Mouse (Mus musculus) midbrain, embryonic 15.5 days (tissue): ENCODE measurements around the gene Aldh1b1. TPM values are rescaled to one million over a fixed set of nuclear protein-coding genes. Genes with fewer than 3 reads are reported as not detected.

Experiments
- ATAC-seq: fragments of 200-750 bp; cut with Nextera tagmentation; replicated peaks from 2 replicates; pipeline ENCODE4 v1.8.0; 2017; ENCODE audit warnings: moderate TSS enrichment
- H3K27ac ChIP-seq: fragments of 300-500 bp; sonication (generic); 2 replicates; pipeline ENCODE4 v1.5.1; 2015; ENCODE audit warnings: mild to moderate bottlenecking, inconsistent platforms
- H3K27me3 ChIP-seq: fragments of 300-500 bp; sonication (generic); replicated peaks from 2 replicates; pipeline ENCODE4 v1.6.1; 2015; ENCODE audit warnings: inconsistent platforms
- H3K36me3 ChIP-seq: fragments of 300-500 bp; sonication (generic); replicated peaks from 2 replicates; pipeline ENCODE4 v1.6.1; 2015; ENCODE audit warnings: inconsistent platforms
- H3K4me1 ChIP-seq: fragments of 300-500 bp; sonication (generic); 2 replicates; pipeline ENCODE4 v1.6.1; 2015; ENCODE audit warnings: inconsistent platforms
- H3K4me2 ChIP-seq: fragments of 300-500 bp; sonication (generic); 2 replicates; pipeline ENCODE4 v1.6.1; 2015; ENCODE audit warnings: inconsistent platforms, mild to moderate bottlenecking, moderate library complexity
- H3K4me3 ChIP-seq: fragments of 300-500 bp; sonication (generic); 2 replicates; pipeline ENCODE4 v1.5.1; 2015; ENCODE audit warnings: mild to moderate bottlenecking, inconsistent platforms
- H3K9ac ChIP-seq: fragments of 300-500 bp; sonication (generic); 2 replicates; pipeline ENCODE4 v1.6.1; 2015; ENCODE audit warnings: mild to moderate bottlenecking, inconsistent platforms
- H3K9me3 ChIP-seq: fragments of 300-500 bp; sonication (generic); 2 replicates; pipeline ENCODE4 v1.6.1; 2016; ENCODE audit warnings: inconsistent platforms
- WGBS: fragments of 180-500 bp; shearing (Covaris S2); methylation state at CpG from one replicate; pipeline ENCODE4 v1.1.7; 2015; ENCODE audit warnings: mixed read lengths; 5-methylcytosine and 5-hydroxymethylcytosine counted together
- polyA plus RNA-seq: library from polyadenylated mRNA; unstranded; fragments of >200 nt; fragmentation: Nextera tagmentation; extraction: Ambion mirVana; gene quantifications from 2 replicates; pipeline ENCODE4 v1.2.1, GENCODE M21; 2015

The Aldh1b1 gene
- polyA plus RNA-seq, 1 experiment from 2014 or later, result 23.3 TPM

GRCm38 (mm10) chr4:45819208-45819931, 20.5 kb downstream of the Aldh1b1 start:
- Histone ChIP-seq H3K36me3 (no peaks in the 10 kb centered on the region), H3K9ac (peak overlapping the region; percentile 9; the same call in 1 of the 2 replicates), H3K4me3 (peak overlapping the region; percentile 16), H3K27me3 (no peaks in the 10 kb centered on the region), H3K4me2 (peak overlapping the region; percentile 43), H3K4me1 (peaks cover 76% of the 10 kb centered on the region), H3K9me3 (no peaks in the 10 kb centered on the region), H3K27ac (peak overlapping the region; percentile 88)
- WGBS, result 2% methylated on average over 17 of the region's 17 CpGs
- ATAC-seq, result peak; percentile 64

DNA sequence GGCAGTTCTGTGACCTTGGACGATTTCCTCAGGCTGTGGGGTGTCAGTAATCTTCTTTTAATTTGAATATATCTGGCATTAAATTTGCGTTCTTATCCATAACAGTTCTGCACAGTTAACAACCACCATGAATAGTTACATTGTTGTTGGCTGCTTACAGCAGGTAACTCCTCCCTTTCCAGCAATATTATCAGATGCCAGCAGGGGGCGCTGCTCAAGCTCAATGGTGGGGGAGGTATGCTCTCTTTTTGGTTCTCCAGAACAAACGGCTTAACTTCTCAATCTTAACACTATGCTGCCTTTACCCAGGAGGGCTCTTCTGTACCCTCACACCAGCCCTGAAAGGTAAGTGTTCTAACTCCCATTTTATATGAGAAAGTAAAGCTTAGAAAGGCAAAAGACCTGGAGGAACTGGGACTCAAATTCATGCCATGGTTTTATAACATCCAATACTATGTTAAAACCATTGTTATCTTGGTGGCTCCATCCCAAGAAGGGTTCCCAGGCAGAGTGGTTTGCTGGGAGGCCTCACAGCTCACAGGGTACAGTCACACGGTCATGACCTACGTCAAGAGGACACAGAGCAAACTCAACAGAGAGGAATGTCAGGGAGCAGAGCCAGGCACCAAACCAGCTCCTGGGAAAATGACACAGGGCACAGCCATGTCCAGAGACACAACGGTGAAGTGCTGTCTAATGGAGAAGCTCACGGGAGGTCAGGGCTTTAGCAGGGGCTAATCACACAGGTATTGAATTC, 21.4 kb downstream of the Aldh1b1 start:
- H3K4me1 ChIP-seq, result peaks cover 84% of the 10 kb centered on the region
- peak overlapping the region; percentile 43 for H3K4me2 ChIP-seq
- no peak for ATAC-seq
- H3K4me3 ChIP-seq, result peak overlapping the region; percentile 16
- H3K27ac ChIP-seq, result peak overlapping the region; percentile 88
- WGBS, result 41% methylated on average over 8 of the region's 8 CpGs
- H3K9me3 ChIP-seq, result no peaks in the 10 kb centered on the region
- no peaks in the 10 kb centered on the region for H3K27me3 ChIP-seq
- no peaks in the 10 kb centered on the region for H3K36me3 ChIP-seq
- no peak overlapping the region; the same call in 1 of the 2 replicates for H3K9ac ChIP-seq

DNA sequence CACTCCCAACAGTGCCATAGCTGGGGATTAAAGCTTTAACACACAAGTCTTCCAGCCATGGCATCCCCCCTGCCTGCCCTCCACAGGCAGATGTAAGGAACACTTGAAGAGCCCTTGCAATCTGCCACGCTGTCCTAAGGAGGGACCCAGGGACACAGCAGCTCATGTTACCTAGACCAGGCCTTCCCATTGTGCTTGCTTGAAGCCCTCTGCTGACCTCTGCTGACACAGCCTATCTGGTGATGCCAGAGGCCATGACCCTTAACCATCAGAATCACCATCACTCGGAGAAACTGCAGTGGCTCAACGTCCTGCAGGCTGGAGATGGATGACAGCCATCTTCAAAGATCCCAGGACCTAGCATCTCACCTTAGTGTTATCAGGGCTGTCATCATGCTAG, 23.2 kb downstream of the Aldh1b1 start:
- no peak overlapping the region for H3K4me2 ChIP-seq
- no peak overlapping the region for H3K4me3 ChIP-seq
- H3K4me1 ChIP-seq, result peaks cover 85% of the 10 kb centered on the region

GRCm38 (mm10) chr4:45822781-45823575, 24.2 kb downstream of the Aldh1b1 start:
- WGBS, result 8% methylated on average over 11 of the region's 11 CpGs
- Histone ChIP-seq H3K27ac (peak overlapping the region; percentile 92), H3K9ac (peak overlapping the region; percentile 60; the same call in 1 of the 2 replicates), H3K27me3 (peaks cover 6% of the 10 kb centered on the region; the same call in 1 of the 2 replicates), H3K36me3 (no peaks in the 10 kb centered on the region), H3K9me3 (no peaks in the 10 kb centered on the region), H3K4me2 (peak overlapping the region; percentile 61), H3K4me1 (peaks cover 88% of the 10 kb centered on the region), H3K4me3 (peak overlapping the region; percentile 54)
- ATAC-seq, result peak; percentile 55

More for the DNA sequence above, 23.2 kb downstream of the Aldh1b1 start:
- peaks cover 3% of the 10 kb centered on the region; the same call in 1 of the 2 replicates for H3K27me3 ChIP-seq
- WGBS, result 26% methylated on average over 3 of the region's 3 CpGs
- H3K9ac ChIP-seq, result no peak overlapping the region
- peak overlapping the region; percentile 92 for H3K27ac ChIP-seq
- ATAC-seq, result no peak
- H3K9me3 ChIP-seq, result no peaks in the 10 kb centered on the region
- no peaks in the 10 kb centered on the region for H3K36me3 ChIP-seq

DNA sequence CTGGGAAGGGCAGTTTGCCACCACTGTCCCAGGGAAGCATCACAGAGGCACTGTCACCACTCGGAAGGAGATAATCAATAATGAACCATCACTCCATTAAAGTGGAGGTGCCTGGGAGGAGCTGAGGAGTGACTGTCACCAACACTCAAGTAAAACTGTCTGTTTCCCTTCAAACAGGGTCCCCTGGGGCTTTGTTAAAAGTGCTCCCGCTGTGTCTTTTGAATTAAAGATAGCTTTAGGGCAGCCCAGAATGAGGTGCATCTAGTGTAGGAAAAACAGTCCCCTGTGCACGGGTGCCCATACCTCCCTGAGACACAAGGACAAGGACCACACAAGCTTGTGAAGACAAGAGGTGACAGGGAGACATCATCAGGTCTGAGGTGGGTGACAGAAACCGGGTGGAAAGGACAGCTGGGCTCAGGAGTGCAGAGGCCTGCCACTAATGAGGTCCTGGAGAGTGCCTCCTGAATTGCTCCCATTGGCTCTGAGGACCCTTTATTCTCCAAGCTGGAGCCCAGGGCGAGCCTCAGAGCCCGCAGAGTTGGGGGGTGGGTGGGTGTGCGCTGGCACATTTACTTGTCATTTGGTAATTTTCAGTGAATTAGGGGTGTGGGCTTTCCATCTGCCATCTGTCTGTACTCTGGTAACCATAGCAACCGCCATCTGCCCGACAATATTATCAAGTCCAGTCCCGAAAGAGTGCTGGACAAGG, 25.4 kb downstream of the Aldh1b1 start:
- H3K4me1 ChIP-seq, result peaks cover 76% of the 10 kb centered on the region

DNA sequence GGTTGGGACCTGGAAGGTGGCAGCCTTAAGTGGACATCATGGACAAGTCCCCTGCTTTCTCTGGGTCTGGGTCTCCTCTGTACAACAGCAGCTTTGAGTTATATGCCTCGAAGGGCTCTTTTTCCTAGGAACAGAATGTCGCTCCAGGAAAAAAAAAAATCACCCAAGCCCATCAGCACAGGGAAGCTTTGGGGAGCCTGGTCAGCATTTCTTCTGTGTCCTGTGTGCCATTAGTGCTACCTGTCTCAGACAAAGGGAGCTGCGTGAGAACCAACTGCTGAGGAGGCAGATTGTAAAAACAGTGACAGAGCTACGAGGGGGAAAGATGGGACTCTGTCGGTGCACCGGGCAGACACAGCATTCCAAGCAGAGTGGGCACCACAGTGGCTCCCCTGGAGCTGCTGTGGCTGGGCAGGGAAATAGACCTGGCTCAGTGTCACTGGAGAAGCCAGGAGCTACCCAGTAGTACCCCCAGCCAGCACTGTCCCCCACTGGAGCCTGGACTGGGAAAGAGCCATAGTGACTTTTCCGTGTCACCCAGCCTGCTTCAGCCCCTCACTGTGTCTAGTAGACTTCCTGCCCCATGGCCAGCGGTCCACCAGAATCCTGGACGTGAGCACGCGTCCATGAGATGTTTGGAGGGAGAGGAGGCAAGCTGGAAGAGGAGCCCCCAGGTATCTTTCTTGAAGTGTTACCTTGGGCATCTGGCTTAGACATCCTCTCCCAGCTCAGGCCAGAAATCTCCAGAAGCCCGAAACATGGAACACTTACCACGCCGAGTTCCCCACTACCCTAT, 26.1 kb downstream of the Aldh1b1 start:
- WGBS, result 22% methylated on average over 14 of the region's 14 CpGs
- Histone ChIP-seq H3K27me3 (peaks cover 6% of the 10 kb centered on the region; the same call in 1 of the 2 replicates), H3K27ac (peak overlapping the region; percentile 92), H3K9ac (peak overlapping the region; percentile 60), H3K9me3 (no peaks in the 10 kb centered on the region), H3K4me1 (peaks cover 75% of the 10 kb centered on the region), H3K4me2 (peak overlapping the region; percentile 61), H3K4me3 (peak overlapping the region; percentile 54), H3K36me3 (no peaks in the 10 kb centered on the region)
- no peak for ATAC-seq

More for the DNA sequence above, 25.4 kb downstream of the Aldh1b1 start:
- Histone ChIP-seq H3K27ac (peak overlapping the region; percentile 92), H3K4me2 (peak overlapping the region; percentile 61), H3K36me3 (no peaks in the 10 kb centered on the region), H3K4me3 (peak overlapping the region; percentile 54), H3K9me3 (no peaks in the 10 kb centered on the region), H3K27me3 (peaks cover 6% of the 10 kb centered on the region; the same call in 1 of the 2 replicates), H3K9ac (peak overlapping the region; percentile 60)
- peak; percentile 46 for ATAC-seq
- WGBS, result 4% methylated on average over 10 of the region's 10 CpGs

DNA sequence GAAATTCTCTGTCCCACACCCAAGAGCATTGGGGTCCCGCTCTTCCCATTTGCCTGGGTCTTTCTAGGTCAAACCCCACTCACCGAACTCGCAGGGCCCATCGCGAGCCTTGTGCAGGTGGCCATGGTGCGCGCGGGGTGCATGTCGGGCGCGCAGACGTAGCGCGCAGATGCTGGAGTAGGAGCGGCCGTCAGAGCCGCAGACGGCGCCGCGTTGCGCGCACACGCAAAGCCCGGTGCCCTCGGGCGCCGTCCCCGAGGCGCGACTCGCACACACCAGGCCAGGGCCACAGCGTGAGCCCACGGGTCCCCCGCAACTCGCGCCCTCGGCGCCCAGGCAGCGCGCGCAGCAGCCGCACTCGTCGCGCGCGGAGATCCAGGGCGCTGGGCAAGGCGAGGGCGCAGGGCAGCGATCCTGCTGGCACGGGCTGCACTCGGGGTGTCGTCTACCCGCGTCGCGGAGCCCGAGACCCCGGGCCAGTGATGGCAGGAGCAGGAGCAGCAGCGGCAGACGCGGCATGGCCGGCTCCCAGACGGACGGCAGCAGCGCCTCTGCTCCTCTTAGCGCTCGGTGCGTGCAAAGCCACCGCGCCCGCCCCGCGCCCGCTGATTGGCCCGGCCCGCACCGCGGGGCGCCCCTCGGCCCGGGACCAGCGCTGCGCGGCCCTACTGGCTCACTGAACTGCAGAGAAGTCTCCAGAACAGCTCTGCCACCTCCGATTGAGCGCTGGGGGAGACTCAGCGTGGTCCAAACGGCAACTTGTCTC, 27.6 kb downstream of the Aldh1b1 start, which contains the start of gene Igfbpl1:
Gene Igfbpl1, minus strand, starts transcription at position 649 of the 766 bp plus-strand sequence.
- Histone ChIP-seq H3K27ac (peak within 1 kb of the TSS; percentile 92), H3K36me3 (no peaks in the 10 kb centered on the region), H3K4me3 (peak within 1 kb of the TSS; percentile 54), H3K27me3 (peaks cover 6% of the 10 kb centered on the region; the same call in 1 of the 2 replicates), H3K4me1 (peaks cover 75% of the 10 kb centered on the region), H3K9ac (peak within 1 kb of the TSS; percentile 60), H3K9me3 (no peaks in the 10 kb centered on the region), H3K4me2 (peak within 1 kb of the TSS; percentile 61)
- ATAC-seq, result peak; percentile 49
- WGBS, result 1% methylated on average over 91 of the region's 91 CpGs

DNA sequence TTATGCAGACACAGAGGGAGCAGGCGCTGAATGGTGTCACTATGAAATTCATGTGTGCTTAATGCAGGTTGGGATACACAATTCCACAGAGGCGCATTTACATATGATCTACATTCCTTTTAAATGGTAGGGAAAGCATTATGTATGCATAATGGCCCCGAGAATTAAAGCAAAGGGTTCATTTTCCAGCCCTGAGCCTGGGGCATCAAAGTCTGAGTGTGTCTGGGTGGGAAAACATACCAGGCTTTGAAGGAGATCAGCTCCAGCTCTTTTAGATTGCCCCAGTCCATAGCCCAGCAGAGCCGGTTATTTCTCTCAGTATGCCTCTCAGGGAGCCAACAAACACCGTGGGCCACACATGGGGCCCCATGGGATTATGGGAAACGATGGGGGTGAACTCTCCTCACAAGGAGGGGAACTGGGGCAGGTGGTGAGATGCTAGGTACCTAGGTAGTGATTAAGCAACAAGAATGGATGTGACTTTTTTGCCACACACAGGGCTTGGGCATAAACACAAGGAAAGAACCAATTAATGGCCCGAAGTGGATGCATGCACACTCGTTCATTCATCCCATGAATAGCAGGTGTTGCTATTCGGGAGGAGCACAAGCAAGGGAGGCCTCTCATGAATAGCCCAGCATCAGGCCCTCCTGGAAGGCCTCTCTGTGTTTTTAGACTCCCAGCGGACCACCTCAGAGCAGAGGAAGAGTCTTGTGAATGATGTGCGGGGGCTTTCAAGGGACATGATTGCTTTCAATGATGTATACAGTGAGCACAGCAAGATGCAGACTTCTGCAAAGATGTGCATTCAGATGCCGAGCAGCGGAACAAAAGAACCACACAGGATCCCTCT, 31.3 kb downstream of the Aldh1b1 start:
- Histone ChIP-seq H3K4me2 (0 out of 2 replicates have a peak overlapping the region, but pooled peaks have one; percentile 9), H3K9me3 (no peaks in the 10 kb centered on the region), H3K9ac (no peak overlapping the region), H3K27ac (peak overlapping the region; percentile 83), H3K4me3 (no peak overlapping the region), H3K27me3 (peaks cover 6% of the 10 kb centered on the region; the same call in 1 of the 2 replicates), H3K36me3 (no peaks in the 10 kb centered on the region), H3K4me1 (peaks cover 51% of the 10 kb centered on the region)
- WGBS, result 15% methylated on average over 13 of the region's 13 CpGs
- peak; percentile 32; the same call in 1 of the 2 replicates for ATAC-seq

- H3K27ac ChIP-seq, result peak overlapping the region; percentile 83; the same call in 1 of the 2 replicates
- ATAC-seq, result no peak
These were observed 33.2 kb downstream of the Aldh1b1 start for GRCm38 (mm10) chr4:45831996-45832395.

More at GRCm38 (mm10) chr4:45831996-45832395, 33.2 kb downstream of the Aldh1b1 start:
- Histone ChIP-seq H3K36me3 (no peaks in the 10 kb centered on the region), H3K9me3 (no peaks in the 10 kb centered on the region), H3K9ac (no peak overlapping the region), H3K4me3 (no peak overlapping the region), H3K4me2 (no peak overlapping the region), H3K4me1 (peaks cover 36% of the 10 kb centered on the region), H3K27me3 (0 out of 2 replicates have a peak, but pooled peaks cover 3% of the 10 kb centered on the region)
- WGBS, result 62% methylated on average over 7 of the region's 7 CpGs
